Mouse (Mus musculus) layer of hippocampus, adult 9-11 months (tissue): Measurements from ENCODE around the gene Galntl6.

Experiments used
- DNase-seq: peaks from one replicate; pipeline ENCODE4 v3.0.0; 2022

Galntl6 gene

DNA sequence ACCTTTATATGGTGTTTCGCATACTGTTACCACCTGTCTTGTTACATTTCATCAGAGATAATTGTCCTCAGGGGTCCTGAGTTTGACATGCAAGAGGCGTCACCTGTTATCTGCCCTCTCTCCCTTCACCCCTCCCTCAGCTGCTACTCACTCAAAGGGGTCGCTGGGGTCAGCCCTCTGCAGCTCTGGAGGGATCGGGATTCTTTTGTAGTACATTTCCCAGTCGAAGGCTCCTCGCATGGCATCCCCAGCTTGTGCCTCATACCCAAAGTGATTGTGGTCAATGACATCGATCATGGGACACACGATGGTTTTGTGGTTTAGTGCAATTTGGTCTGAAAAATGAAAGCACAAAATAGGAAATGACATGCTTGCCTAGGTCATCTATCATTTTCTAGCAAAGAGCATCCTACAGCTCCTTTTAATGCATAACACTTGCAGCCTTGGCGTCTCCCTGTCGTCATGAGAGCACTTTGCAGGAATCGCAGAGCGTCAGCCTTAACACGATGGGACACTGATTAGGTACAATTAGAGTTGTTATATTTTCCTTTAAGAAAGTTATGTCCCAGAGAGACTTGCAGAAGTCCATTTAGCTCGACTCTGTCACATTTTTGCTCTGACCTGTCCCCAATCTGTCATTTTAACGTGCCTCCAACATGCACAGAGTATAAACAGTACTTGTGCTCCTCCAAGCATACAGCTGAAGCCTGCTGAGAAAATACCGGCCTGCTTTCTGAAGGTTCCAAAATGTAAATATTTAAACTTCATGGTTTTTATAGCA, 954.1 kb downstream of the Galntl6 start:
- DNase-seq: no peak

DNA sequence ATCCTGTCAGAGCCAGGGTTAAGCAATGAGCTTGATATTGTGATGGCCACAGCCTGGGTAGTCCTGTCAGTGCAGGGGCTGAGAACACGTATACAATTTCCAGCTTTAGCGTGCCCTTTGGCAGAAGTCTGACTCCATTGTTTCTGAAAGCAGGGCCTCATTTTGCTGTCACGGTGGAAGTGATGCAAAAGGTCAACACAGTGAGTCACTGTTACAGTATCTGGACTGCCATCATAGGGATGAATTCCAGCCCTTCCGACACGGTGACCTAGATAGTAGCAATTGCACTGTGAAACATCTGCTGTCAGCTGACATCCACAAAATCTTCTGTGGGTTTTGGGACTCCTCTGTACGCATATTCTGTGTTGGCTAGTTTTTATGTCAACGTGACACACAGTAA, 956.9 kb downstream of the Galntl6 start:
- DNase-seq: no peak

DNA sequence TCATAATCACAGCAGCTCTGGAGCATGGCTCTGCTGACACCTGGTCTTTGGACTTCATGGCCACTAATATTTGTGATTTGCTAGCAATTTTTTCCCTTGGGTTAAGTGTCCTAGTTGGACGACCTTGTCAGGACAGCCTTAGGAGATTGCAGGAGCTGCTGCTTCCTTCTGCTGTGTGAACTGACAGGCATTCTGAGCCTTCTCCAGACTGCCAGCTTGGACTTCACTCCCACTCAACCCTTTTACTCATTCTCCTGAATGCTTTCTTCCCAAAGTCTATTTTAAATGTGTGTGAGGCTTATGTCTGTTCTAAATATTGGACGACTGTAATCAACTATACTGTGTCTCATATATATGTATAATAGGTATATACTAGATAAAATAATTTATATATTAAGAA, 971.3 kb downstream of the Galntl6 start:
- no peak for DNase-seq

DNA sequence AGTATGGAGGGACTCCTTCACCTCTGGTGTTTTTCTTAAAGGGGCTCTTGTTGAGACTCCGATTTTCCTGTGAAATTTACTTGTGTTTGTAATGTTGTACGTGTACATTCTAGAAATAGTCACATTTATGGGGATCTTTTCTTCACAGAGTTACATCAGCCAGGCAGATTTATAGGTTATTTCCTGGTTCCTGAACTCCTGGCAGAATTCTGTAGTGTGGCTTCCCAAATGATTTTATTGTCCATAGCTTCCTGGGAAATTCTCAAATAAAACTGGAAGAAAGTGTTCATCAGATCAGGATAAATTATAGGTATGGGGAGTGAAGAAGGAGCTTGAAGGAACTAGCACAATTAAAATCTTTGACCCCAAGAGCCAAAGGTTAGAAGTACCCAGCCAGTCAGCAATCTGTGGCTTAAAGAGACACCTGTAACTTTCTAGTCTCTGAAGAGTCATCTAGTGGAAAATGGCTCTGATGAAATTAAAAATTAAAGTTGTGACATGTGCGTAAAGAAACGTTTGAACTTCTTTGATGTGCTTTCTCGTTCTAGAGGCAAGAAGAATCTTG, 972.5 kb downstream of the Galntl6 start:
- no peak for DNase-seq

DNA sequence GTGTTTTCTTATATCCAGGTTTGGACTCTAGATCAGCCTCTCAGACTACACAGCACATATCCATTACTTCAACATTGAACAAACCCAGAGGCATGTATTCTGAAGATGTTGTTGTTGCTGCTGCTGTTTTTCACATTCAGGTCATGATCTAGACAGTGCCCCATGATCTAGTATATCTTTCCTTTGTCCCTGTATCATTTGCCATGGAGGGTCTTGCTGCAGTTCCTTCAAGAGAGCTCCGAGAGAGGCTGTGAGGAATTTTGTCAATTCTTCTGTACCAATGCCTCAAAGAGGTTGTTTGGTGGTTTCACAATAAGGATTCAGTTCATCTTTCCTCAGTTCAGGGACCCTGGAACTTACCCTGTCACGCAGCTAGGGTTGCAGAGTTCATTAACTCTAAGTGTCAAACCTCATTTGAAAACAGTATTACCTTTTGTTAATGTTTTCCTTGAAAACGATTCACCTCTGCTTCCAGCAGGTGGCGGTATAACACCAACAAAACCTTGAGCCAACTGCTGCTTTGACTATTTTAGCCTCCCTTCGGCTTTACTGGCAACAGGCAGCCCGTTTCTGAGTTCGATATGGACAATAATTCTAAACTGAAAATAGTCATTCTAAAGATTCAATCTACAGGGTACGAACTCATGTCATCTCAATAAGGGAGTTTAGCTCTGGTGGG, 973.1 kb downstream of the Galntl6 start:
- peak; percentile 24 for DNase-seq

DNA sequence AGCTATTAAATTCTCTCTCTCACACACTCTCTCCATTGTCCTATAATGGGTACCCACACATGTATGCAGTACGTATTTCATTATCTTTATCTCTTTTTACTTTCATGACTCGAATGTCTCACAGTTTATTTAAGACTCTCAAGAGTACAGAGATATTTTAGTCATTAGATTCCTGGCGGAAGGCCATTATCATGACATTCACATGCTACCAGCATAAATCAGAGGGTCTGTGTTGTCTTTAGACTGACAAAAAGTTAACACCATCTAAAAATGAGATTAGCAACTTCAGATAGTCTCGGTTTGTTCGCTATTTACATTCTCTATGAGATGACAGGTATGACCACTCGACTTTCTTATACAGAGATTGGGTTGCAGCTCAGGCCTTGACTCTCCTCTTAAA, 985.4 kb downstream of the Galntl6 start:
- DNase-seq: no peak

DNA sequence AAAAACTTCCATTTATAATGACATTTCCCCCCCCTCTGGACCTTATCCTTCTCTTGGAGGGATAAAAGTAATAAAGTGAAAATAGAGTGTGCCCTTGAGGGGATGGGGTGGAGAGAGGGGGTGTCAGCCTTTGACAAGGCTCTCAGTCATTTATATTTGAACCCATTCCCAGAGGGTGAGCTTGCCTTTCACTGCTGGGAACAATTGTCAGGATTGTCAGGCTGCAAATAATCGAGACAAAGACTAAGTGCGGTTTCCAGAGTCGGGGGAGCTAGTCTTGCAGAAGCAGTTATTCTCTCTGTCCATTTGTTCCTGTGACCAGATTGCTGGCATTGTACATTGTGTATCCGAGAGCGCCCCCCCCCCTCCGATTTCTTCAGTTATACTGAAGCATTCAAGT, 988.9 kb downstream of the Galntl6 start:
- DNase-seq: no peak

DNA sequence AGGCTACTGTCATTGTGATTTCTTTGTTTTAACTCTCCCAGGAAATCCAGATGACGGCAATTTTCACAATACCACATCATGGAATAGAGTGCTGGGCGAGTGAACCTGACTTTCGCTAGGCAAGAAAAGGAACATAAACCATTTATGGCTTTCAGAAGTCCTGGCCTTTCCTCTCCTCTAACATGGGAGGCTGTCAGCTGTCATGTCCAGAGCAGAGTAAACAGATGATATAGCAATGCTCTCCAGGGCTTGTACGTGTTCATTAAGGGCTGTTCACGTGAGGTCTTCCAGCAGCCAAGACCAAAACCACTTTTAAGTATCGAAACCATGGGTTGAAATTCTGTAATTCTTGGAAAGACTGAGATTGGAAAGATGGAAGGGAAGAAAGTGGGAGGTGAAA, 989.3 kb downstream of the Galntl6 start:
- no peak for DNase-seq

DNA sequence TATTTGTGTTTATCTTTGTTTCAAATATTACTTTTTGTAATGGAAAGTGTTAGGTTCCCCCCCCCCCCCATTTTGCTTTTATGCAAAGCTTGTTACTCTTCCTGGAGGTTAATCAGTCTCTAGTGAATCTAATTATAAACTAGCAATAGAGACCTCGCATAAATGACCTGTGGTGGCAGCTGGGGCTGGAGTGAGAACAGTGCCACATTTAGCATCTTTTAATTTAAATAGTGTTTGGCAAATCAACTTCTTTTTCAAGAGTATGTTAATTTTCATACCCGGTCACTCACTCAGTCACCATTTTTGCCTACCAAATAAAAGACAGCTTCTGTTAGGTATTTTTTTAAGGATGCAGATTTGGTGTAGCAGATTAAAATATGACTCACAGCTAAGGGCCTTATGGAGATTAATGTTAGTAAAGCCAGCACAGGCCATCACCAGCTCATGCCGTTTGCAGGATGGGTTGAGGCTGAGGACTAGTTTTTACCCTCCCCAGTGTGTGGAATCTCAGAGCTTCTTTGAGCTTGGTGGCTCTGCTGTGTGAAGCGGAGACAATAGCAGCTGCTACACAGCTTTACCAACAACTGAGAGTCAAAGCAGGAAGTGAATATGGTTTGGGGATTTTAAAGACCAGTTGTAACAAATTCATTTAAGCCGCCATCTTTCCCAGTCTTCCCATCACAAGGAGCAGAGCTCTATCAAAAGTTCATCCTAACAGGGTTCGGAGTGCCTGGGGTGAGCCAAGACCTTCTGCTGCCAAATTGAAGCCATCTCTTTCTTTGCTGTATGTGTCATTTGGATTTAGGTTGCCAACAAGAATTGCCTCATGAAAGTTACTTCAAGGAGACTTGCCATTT, 990.0 kb downstream of the Galntl6 start:
- DNase-seq: no peak

DNA sequence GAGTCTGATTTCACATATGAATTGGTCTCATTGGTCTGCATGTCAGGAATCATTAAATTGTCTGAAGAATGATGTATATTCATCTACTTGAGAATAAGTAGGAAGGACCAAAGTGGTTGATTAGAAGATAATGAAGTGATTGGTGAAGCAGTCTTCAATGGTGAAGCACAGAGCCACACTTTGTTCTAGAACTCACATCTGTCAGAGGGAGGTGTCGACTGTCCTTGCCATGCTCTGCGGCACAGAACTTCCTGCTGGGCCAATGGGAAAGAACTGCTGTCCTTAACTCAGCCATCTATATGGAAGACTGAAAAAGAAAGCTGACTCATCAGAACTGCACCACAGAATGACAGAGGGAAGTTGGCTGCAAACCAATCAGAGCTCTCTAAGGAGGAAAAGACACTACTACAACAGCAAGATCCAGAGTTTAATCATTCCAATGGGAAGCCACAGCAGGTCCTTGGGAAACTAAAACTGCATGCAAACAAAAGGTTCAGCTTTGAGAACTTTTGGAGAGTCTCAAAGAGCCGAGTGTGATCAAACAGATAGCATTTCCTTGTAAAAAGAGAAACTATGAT, 992.0 kb downstream of the Galntl6 start:
- DNase-seq: no peak

DNA sequence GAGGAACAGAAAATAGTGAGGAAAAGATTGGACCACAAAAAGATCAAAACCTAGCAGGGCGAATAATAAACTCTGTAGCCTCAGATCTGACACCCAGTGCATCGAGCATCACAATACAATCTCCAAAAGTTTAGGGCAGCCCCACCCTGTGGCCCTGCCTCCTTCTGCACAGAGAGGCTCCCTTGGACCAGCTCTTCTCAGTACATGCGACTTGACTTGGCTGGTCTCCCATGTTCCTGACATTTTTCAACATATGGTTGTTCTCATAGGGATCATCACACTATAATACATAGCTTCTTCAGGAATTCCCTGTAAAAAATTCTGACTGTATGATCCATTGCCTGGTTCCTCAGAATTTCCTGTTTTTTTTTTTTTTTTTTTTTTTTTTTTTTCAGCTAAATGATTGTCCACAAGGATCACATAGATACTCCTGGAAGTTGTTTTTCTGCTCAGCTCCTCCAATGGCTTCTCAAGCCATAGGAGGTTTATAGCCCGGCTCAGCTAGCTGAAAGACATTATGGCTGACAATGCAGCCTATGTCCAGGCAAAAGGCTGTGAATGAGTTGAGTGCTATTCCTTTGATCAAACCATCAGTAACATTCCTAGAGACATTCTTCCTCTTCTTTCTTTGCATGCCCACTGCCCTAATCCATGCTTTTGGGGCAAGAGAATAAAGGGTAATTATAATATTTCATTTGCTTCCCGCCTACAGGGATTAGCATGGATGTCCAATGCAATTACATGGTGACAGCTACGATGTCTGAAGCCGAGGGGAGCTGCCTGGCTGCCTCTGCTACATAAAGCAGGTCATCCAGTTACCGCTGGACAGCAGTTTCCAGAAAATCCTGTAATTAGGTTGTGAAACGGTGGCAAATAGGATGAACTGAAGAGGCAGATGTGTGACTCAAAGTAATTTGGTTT, 993.5 kb downstream of the Galntl6 start:
- no peak for DNase-seq

DNA sequence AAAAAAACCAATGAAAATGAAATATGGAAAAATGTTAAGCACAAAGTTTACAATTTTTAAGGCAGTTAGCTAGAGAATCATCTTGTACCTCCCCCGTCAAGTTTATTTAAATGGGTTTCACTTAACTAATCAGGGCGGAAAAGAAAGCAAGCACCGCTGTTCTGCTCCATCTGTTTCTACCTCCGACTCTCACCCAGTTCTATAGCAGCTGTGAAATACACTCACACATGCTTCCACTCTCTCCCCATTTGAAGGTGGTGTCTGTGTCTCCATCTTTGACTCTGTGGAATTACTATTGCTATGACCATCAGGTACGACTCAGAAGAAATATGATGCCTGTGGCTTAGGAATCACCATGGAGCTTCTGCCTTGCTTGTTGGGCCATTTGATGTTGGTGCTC, 1019.1 kb downstream of the Galntl6 start:
- DNase-seq: no peak

DNA sequence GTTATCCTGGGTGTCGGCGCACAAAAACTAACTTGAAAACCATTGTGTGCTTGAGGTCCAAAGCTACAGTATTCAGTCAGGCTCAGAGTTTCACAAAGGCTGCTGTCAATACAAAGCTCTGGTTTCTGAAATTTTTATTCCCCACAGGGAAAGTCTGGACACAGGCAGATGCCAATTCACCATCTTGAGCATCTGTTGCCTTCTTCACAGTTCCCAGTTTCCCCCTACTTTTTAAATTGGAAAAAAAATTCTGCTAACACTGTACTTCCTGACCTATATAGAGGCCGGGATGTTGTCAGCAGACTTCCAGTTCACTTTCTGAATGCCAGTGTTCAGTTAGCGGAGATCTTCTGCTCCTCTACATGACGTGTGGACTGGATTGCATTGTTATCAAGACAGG, 1020.3 kb downstream of the Galntl6 start:
- no peak for DNase-seq

DNA sequence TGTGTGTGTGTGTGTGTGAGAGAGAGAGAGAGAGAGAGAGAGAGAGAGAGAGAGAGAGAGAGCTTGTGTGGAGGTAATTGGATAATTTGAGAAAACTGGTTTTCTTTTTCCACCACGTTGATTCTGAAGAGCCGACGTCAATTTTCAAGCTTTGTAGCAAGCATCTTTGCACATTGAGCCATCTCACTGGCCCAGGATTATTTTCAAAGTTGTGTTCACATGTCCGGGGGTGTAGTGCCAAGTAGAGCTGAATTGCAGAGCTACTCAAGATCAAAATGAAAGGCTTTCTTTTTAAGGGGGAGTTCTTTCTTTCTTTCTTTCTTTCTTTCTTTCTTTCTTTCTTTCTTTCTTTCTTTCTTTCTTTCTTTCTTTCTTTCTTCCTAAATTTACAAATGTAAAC, 1022.3 kb downstream of the Galntl6 start:
- DNase-seq: no peak

DNA sequence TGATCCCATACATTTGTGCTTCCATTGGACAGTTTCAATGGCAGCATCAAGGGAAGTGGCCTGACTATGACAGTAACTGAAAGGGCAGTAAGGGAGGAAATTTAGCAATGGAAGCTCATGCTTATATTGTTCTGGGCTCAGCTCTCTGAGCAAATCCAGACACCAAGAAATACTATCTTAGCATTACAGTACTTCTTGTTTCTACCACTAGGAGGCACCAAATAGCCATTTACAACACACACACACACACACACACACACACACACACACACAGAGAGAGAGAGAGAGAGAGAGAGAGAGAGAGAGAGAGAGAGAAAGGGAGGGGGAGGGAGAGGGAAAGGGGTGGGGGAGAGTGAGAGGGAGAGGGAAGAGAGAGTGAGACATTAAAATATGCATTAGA, 1023.6 kb downstream of the Galntl6 start:
- no peak for DNase-seq

DNA sequence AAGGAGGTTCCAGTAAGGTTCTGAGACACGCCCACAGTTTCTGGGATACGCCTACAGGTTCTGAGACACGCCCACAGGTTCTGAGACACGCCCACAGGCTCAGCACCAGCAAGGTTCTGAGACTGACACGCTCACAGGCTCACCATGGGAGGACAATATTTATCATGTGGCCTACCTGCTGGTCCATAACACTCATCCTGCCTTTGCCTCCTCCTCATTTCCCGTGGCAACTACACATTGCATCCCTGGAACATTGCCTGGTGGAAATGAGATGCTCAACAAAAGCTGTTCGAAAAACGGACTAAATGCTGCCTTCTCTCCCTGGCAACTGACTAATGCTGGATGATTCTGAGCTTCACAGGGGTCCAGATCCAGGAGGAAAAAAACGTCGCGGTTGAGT, 1033.0 kb downstream of the Galntl6 start:
- peak; percentile 83 for DNase-seq

DNA sequence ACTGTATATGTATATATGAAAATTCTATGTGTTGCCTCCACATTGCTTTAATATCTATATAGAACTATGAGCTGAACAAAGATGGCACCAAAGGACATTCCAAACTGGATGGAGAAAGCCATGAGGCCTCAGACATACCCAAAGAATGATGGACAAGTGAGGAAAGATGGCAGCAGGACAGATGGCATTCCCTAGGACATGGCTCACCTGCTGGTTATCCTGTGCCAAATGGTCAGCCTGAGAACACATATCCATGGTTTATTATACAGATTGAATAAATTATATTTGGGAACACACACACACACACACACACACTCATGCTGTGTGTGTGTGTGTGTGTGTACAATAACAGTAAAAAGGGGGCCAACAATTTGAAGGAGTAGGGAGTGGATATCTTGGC, 1063.4 kb downstream of the Galntl6 start:
- no peak for DNase-seq

DNA sequence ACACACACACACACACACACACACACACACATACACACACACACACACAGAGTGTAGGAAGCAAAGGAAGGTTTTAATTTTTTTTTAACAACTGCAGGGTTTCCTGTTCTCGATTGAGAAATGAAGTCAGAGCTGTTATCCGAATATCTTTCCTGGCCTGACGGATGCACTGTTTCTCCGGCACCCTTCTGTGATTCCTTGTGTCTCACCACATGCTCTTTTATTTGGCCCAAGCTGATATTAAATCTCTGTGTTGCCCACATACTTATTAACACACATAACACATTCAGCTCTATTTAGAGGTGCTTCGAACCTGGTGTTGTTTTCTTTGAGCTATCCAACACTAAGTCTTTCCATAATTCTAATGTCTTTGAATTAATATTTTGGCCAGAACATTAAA, 1069.0 kb downstream of the Galntl6 start:
- no peak for DNase-seq

DNA sequence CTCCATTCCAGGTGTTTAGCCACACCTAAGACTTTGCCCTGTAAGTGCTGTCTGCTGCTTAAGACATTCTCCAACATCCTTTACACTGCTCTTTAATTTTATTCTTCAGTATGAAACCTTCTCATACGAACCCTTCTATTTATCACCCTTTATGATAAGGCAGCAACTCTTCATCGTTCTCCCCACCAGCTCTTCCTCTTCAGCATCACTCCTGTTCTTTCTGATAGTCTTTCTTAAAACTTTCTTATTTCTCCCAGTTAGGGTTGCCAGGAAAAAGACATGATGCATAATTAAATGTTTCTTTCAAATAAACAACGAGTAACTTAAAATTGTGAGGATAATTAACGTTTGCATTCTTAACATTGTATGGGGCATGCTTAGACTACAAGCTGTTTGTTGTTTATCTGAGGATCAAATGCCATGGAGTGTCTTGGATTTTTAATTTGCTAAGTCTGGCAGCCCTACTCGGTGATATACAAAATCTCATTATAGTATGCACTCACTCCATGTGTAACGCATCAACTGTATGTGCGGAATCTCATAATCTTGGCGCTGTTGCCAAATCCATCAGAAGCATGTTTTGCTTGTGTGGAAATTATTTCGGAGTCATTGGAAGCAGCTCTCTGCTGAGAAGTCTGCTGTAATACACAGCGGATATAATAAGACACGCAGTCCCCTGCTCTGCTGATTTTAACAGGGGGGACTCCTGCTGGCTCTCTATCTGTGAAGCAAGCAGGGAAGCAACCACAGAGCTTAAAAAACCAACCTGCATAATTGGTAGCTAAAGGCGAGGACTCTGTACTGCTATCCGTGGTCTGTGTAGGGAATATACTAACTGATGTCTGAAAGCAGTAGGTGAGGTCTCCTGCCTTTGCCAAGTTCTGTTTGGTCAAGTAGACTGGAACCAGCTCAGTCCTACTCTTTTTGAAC, 1069.7 kb downstream of the Galntl6 start:
- peak; percentile 28 for DNase-seq

DNA sequence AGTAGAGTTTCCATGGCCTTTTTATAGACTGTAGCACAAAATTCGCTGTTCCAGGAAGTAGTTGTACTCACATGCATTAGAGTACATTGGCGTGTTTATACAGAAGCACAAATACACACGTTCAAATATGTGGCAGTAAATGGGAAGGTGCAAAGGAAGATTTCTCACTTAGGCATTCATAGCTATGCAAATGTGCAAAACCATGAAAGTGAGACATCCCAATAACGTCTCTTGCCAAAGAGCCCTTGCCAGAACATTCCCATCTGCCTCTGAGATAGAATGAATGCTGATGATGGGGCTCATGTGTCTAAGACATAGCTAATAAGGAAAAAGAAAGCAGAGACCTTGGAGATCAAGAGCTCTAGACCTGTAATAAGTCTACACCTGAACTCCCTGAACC, 1071.0 kb downstream of the Galntl6 start:
- peak; percentile 54 for DNase-seq

DNA sequence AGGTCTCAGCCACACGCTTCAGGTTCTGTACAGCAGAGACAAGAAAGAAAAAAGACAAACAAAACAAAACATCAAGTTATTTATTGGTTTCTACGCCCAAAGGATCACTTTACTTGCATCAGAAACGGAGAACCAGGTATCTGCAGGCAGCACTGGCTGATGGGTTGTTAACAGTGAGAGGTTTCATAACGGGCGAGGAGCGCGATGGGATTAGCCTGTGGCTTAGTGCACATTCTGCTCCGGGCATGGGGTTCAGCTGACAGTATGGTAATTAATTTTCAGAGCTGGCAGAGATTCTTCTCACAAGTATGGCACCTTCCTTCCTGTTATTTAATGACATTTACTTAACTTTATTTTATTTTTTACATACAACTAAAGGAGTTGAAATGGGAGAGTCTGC, 1075.1 kb downstream of the Galntl6 start:
- no peak for DNase-seq
